Mouse (Mus musculus) thymus, postnatal 4 days (tissue): ENCODE results near the gene Cd6.

ENCODE experiments used
- DNase-seq: peaks from one replicate; pipeline ENCODE4 v3.0.0; 2021

The Cd6 gene

DNA sequence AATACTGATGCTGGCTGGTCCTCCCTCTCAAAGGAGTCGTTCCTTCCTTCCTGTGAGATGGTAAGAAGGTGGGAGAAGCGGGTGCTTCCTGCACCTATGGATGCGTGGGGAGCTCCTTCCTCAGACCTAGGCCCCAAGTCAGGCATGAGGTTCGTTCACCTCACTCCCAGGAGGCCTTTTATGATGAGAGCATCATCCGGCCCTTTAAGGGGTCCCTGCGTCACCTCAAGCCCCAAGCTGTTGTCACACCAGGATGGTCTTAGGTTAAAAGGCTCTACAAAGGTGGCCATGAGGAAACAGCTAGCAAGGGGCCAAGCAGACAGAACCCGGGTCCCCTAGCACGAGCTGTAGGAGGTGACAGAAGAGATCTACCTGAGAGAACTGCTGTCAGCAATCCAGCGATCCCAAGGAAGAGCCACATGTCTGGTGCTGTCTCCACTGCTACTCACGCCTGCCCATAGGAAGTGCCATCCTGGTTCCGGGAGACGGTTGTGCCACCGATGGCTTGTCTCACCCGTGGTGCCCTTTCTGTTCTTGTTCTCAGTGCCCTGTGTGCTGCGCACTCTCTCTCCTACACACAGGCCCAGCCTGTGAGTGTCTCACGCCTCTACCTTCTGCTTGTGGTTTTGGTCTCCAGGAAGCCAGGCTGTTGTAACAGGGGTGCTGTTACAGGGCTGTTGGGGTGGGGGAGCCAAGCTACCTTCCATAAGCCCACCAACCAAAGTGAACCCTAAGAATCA, at the start of gene Cd6:
Cd6 (minus strand) TSS at position 623 of the 740 bp plus-strand sequence.
- DNase-seq, result peak; percentile 76

GRCm38 (mm10) chr19:10878201-10878837, 48.5 kb upstream of the Cd6 start:
- DNase-seq, result no peak

DNA sequence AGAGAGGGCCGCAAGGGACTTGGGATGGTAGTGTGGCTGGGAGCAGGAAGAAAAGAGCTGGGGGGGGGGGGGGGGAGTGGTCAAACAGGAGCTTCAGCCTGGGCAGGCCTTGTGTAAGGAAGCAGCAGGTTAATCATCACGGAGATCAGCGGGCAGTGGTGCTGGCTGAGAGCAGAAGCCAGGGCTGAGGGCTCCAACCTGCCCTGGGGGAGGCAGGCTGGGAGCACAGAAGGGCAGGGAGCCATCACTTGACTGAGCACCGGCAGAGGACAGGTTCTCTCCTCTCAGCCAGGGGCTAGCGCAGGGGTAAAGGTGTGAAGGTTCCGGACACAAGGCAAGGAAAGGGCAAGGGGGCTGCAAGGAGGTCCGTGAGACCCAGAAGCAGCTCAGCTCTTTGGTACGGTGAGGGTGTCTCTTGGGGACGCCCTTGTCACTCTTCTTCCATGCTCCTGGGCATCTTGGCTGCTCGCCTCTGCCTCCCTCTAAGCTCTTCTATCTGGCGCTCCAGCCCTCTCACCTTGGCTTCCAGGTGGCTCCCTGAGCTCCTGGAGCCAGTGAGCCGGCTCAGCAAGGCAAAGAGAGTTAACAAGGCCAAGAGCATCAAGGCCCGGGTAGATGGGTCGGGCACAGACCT, 41.6 kb upstream of the Cd6 start:
- DNase-seq, result no peak

DNA sequence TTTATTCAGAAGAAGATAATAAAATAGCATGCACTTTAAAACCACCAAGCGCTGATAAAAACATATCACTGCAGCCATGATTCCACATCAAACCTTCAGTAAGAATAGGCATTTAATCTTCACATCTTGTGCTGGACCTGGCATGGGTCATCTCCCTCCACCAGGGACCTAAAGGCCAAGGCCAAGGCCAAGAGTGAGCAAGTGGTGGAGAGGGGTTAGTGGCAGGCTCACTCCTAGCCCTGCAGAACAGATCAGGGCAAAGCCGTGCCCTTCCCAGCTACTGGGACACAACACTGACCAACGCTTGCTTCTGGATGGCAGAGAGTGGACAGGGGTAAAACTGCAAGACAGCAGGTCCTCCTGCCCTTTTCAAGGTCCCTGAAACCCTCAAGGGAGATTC, 40.8 kb upstream of the Cd6 start:
- DNase-seq, result no peak

DNA sequence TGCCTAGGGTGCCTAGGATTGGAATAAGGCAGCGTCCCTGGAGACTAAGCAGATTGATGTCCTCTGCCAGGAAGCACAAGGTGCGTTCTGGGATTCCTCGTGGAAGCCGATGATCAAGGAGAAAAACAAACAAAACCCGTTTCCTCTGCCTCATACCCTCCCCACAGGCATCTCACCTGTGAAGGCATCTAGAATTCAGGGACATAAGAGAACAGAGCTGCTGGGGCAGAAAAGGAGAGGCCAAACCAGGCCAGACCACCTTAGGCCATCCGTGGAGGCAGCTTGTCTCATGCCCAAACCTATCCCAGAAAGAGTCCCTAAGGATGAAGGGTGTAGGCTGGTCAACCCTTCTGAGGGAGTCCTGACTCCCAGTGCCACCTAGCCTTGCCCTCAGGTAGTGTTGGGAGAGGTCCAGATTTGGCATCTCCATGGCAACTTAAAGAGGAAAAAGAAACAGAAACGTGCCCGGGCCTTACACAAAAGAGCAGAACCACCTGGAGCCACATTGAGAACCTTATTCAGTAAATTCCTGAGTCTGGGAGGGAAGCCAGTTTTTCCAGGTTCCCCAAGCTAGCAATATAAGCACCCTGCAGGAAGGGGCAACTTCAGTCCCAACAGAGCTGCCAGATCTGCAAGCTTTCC, 40.1 kb upstream of the Cd6 start, which contains the start of gene Tmem132a:
Tmem132a (minus strand) TSS at position 55 of the 642 bp plus-strand sequence.
- no peak for DNase-seq

DNA sequence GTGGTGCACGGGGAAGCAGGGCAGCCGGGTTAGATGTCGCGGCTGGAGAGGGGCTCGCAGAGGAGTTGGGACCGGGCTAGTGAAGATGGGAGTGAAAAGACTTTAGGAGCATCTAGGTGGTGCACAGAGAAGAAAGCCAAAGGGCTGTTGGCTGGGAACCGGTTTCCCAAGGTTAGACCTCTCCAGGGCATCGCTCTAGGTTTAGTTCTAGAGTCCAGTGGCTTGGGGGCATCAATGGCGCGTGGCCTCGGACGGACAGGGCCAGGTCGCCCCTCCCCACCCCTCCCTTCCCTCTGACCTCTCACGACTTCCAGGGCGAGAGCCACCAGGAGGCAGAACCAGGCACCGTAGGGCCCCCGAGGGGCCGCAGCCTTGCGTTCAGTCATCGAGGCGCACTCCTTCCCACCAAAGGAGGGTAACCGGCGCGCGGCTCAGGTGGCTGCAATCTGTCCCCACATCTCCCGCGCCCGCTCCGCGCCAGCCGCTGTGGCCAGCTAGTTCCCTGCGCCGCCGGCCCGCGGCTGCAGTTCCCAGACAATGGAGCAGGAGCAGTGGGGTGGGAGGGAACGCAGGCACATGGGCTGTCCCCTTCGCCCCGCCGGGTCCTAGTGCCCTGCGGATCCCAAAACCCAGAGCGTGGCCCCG, 39.5 kb upstream of the Cd6 start:
- peak; percentile 60 for DNase-seq

DNA sequence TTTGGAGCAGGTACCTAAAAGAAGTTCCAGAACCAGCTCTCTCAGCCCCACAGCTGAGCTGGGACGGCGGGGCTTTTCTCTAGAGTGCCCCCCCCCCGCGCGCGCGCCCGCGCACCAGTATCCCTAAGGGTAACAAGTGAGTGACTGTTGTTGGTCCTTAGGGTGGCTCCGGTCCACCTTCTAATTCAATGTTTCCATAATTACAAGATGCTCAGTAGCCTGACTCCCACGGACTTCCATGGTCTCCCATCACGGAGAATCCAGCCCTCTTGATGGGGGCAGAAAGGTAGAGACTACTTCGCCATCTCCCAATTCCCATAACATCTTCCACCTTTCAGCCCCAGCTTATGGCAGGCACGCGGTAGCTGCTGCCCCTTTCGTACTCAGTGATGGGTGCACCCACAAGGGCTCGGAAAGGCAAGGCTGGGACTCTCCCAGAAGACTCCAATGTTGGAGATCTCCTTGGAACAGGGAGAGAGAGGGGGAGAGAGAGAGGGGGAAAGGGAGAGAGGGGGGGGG, 38.8 kb upstream of the Cd6 start:
- DNase-seq, result no peak

DNA sequence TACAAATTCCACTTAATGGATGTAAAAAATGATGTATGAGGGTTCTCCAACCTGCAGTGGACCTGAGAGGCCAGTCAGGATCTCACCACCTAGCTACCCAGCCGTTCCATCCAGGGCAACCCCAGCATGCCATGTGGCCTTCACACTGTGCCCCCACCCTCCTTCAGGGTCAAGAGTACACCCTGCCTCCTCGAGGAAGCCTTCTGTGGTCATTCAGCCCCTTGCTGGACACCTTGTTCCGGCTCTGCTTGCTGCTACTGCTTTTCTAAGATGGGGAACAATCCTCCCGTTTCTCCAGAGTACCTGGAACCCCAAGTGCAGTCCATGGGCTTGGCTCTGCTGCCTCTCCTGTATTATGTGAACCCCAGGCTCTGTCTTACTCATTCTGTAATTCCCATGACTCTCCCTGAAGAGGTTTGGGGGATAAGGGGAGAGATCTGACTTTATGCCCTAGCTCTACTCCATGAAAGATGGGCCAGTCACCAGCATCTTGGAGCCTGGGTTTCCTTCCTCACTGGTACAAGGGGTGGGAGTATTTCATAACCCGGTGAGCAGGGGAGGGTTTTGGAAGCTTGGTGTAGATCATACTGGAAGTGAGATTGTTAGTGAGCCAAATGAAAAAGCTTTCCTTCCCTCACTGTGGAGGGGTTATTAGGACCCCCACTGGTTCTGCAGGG, 38.2 kb upstream of the Cd6 start:
- no peak for DNase-seq

- DNase-seq, result no peak
These were observed 36.5 kb upstream of the Cd6 start for GRCm38 (mm10) chr19:10866351-10866750.

DNA sequence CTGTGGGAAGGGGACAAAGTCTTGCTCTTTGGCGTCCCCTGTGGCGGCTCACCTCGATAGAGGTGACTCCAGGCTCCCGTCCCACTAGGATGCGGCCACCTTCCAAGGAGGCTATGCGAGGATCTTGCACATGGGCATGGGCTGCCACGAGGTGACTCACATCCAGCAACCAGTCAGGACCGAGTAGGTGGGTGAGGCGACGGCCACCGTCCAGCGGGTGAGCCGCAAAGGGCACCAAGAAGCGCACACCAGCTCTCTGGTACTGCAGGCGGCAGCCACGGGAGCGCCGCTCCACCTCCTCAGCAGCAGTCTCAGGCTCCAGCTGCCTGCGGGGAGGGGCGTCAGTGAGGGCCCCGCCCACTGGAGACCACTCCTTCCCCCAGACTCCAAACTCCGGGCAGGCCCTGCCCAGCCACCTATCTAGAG, 30.2 kb upstream of the Cd6 start:
- no peak for DNase-seq

GRCm38 (mm10) chr19:10856520-10856919, 26.7 kb upstream of the Cd6 start:
- DNase-seq, result no peak

DNA sequence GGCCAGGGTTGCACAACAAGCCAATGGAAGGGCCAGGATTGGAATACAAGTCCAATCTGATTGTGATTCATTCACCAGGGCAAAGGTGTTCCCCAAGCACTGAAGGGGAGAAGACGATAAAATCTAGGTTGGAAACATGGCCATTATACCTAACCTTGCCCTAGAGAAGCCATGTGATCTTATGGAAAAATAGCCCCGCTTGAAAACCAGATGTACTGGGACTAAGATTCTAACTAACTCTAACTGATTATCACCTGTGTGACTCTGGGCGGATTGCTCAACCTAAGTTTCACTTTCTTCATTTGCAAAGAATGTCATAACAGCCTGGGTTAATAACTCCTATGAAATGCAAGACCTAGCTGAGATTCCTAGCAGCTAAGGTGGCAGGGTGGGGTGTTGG, 25.6 kb upstream of the Cd6 start:
- DNase-seq, result no peak

- no peak for DNase-seq
These were observed 17.6 kb upstream of the Cd6 start for GRCm38 (mm10) chr19:10847311-10848087.

GRCm38 (mm10) chr19:10846150-10846549, 16.3 kb upstream of the Cd6 start:
- no peak for DNase-seq

- DNase-seq, result no peak
These were observed 15.6 kb upstream of the Cd6 start for GRCm38 (mm10) chr19:10845454-10845853.

DNA sequence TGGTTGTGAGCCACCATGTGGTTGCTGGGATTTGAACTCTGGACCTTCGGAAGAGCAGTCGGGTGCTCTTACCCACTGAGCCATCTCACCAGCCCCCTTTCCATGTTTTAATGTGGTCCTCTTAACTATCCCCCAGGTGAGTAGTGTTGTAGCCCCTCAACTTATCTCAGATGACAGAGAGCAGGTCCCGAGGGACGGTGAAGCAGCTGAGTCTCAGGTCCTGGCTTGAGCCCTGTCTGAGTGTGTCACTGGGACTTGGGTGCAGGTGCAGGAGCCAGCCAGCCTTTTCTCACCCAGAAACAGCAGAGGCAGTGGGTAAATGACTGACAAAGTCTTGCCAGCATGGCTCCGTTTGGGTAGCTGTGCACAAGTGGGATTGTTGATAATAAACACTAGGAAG, 14.3 kb upstream of the Cd6 start:
- DNase-seq, result no peak

GRCm38 (mm10) chr19:10842914-10843313, 13.1 kb upstream of the Cd6 start:
- no peak for DNase-seq

- no peak for DNase-seq
These were observed 12.1 kb upstream of the Cd6 start for GRCm38 (mm10) chr19:10841721-10842626.

DNA sequence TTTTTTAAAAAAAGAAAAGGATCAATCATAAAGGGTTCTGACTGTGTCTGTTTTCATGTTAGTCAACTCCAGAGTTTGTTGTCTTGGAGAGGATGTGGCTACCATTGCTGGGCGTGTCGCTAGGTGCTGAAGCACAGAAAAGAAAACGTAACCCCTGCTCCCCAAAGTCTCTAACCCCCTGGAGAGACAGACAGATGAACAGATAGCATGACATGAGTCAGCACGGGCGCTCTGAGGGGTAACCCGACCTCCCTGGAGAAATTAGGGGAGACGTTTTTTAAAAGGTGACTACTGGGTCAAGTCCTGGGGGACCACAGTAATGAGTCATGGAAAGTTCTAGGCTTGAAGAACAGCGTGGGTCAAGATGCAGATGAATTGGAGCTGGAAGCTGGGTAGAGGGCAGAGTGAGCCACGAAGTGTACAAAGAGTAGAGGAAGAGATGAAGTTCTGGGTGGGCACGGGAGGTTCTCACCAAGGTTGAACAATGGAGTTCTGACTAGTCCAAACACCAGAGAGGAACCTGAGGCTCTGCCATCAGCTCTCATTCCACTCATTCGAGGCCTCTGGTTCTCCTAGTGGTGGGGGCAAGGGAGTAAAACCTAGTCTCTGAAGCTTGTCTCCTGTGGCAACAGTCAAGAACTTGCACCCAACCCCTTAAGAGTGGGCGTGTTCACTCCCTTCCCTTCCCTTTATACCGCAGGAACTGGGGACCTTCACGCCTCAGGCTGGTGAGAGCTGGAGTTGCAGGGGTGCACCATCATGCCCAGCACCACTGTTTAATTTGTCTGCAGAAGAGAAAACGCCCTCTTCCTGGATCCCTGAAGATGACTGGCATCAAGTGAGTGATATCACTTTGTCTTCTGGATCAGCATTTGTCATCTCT, 9.4 kb upstream of the Cd6 start, which contains the start of gene Slc15a3:
Slc15a3 (plus strand) TSS at position 718 of the 883 bp plus-strand sequence.
- DNase-seq, result no peak
